Mouse (Mus musculus): ENCODE data around the gene Sept5.

The Sept5 gene

GRCm38 (mm10) chr16:18629390-18630231, at the start of gene Sept5:
Sept5 (minus strand) TSS chr16:18629954.
- 2% methylated on average over 63 of the region's 93 CpGs for WGBS

GRCm38 (mm10) chr16:18679112-18679511, 49.4 kb upstream of the Sept5 start:
- 60% methylated on average over 5 of the region's 5 CpGs for WGBS

- WGBS, result 47% methylated on average over 17 of the region's 17 CpGs
Observed at GRCm38 (mm10) chr16:18677746-18678679, 48.3 kb upstream of the Sept5 start.

DNA sequence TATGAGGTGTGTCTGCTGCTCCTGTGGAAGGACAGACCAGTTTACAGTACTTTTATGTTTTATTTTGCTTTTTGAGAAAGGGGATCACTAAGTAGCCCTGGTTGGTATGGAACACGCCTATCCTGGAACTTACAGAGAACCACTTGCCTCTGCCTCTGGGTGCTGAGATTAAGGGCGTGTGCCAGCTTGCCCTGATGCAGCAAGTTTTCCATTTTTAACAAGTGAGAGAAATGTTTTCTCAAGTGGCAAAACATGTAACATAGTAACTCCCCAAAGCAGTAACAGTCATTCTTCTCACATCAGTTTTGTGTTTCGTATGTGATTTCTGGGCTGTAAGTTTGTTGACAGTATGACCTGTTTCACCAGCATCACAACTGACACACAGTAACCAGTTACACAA, 43.3 kb upstream of the Sept5 start:
- 91% methylated on average over 3 of the region's 3 CpGs for WGBS

- 65% methylated on average over 5 of the region's 5 CpGs for WGBS
Observed at GRCm38 (mm10) chr16:18672027-18672426, 42.3 kb upstream of the Sept5 start.

GRCm38 (mm10) chr16:18669914-18670313, 40.2 kb upstream of the Sept5 start:
- 82% methylated on average over 6 of the region's 6 CpGs for WGBS

GRCm38 (mm10) chr16:18658597-18658996, 28.8 kb upstream of the Sept5 start:
- WGBS, result 89% methylated on average over 4 of the region's 4 CpGs

- WGBS, result 60% methylated on average over 5 of the region's 5 CpGs
Observed at GRCm38 (mm10) chr16:18655372-18656098, 25.8 kb upstream of the Sept5 start.

GRCm38 (mm10) chr16:18653290-18654160, 23.8 kb upstream of the Sept5 start:
- 86% methylated on average over 6 of the region's 6 CpGs for WGBS

DNA sequence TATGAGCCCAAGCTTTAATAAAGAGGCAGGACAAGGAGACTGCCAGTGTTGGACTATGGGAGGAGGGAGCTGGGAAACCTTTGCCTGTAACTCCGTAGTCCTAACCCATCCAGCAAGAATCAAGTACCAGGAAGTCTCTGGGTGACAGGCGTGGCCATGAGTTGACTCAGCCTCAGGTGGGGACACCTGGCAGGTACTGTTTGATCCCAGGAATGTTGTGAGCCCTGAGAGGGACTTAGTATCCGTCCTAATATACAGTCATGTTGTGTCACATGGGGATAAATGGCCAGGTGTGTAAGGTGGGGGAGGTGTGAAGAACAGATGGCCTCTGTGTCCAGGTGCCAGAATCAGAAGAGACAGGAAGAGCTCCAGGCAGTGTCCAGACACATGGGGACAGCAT, 19.4 kb upstream of the Sept5 start:
- 80% methylated on average over 3 of the region's 3 CpGs for WGBS

GRCm38 (mm10) chr16:18645329-18645728, 15.6 kb upstream of the Sept5 start:
- WGBS, result 74% methylated on average over 6 of the region's 6 CpGs

DNA sequence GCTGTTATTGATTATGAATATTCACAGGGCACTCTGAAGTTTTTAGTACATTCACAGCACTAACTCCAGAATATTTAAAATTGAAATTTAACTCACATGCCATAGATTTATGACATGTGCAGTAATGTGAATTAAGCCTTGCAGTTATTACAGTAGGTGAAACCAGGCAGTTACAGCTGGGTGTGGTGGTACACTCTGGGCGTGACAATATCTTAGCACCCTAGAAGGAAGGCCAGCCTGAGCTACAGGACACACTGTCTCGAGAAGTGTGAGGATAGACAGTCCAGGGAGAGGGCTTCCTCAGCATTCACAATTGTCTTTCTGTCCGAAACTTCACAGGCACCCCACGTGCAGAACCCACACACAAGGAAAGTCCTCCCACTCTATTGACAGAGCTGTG, 14.7 kb upstream of the Sept5 start:
- WGBS, result 66% methylated on average over 4 of the region's 4 CpGs

DNA sequence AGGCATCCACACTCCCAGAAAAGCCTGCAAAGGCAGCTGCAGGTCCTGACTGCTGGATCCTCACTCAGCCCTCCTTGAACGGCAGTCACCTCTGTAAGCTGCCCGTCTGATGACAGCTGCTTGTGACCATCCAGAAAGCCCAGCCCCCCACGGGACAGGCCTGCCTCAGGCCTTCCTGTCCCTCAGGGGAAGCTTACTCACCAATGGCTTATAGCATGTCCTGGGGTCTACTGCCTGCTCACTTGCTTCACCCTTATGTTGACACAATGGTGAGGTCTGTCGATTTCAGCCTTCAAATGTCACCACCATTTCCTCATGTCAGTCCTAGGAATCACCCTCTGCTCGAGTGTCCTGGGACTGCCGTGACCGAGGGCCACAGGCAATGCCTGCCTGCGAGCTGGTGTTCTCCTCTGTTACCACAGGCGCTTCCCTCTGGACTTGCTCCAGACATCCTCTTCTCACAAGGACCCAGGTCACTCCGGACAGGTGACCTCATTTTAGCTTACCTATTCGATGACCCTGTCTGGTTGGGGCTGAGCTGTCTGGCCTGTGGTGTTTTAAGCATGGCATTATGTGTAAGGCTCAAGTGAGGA, 13.7 kb upstream of the Sept5 start:
- WGBS, result 88% methylated on average over 11 of the region's 11 CpGs

DNA sequence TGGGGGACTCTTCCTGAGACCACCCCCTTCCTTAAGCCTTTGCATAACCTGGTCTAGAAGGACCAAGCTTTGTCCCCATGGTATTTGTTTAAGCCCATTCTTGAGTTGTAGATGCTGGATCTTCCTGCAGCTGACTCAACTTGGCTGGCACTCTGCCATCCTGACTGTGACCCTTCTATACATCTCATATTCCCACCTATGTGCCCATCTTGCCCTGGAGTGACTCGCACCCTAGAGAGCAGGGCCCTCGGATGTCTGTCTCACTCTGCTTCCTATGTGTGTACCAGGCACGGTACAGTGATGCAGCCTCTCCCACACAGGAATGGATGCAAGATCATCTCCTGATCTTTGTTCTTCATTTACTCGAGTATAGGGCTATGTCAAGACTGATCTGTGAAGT, 13.1 kb upstream of the Sept5 start:
- 79% methylated on average over 4 of the region's 4 CpGs for WGBS

GRCm38 (mm10) chr16:18642291-18642690, 12.5 kb upstream of the Sept5 start:
- 34% methylated on average over 7 of the region's 7 CpGs for whole genome bisulfite sequencing

- whole genome bisulfite sequencing, result 88% methylated on average over 1 of the region's 1 CpGs
Observed at GRCm38 (mm10) chr16:18639382-18639929, 9.7 kb upstream of the Sept5 start.

DNA sequence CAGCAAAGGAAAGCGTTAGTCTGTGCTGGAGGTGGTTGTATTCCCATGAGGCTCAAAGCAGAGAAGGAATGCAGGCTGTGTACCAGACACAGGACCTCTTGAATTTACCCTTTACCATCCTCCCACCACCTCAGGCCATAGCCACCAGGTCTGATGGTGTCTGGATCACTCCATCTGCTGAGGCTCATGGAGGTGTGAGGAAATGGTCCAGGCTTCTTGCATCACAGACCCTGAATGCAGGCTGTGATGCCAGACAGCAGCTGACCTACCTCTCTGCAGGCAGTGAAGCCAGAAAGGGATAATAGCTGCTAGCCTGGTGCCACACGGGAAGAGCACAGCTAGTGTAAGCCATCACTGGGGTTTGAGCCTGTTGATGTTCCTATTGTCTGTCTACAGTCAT, 8.6 kb upstream of the Sept5 start:
- WGBS, result 73% methylated on average over 2 of the region's 2 CpGs

GRCm38 (mm10) chr16:18636804-18637203, 7.0 kb upstream of the Sept5 start:
- WGBS, result 84% methylated on average over 3 of the region's 3 CpGs

DNA sequence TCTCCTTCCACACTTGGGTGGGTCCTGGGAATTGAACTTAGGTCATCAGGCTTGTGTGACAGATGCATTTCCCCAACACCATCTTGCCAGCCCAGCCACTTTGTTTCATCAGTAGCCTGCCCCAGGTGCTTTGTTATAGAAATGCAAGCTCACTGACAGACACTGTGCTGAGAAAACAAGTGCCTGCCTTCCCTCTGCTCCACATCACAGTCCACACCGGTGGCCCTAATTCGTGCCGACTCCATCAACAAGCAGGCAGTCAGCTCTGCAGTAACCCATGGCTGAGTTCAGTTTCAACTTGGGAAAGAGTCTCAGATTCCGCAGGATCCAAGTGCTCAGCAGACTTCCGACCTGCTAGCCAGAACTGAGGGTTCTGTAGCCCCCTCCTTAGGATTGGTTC, 6.6 kb upstream of the Sept5 start:
- 90% methylated on average over 5 of the region's 5 CpGs for WGBS

DNA sequence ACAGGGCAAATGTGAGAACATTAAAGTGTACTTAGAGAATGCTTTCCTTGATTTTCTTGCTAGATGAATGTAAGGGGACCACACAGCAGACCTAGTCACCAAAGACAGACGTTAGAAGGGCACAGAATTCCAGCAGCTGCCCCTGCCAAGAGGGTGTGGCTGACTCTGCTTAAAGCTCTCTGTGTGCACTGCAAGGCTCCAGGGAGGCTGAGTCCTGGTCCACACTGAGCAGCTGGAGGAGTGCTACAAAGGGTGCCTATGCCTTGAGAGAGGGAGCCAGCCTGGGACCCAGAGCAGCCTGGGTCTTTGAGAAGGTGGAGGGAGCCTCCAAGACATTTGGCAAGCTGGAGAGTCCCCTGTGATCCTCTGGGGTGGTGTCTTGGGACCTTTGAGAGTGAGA, 3.6 kb upstream of the Sept5 start:
- WGBS, result 28% methylated on average over 1 of the region's 1 CpGs
